Mouse (Mus musculus) bone marrow, adult 2 months (tissue): ENCODE measurements at regions not wholly inside any gene's neighbourhood (a gene's known extent, or its start where the extent isn't known, plus 50 kb on each side); places are given as distances from the start of the nearest gene placed in this dataset.

ENCODE experiments used
- CTCF ChIP-seq: fragments of 200-500 bp; IDR thresholded peaks from 2 replicates; pipeline ENCODE4 v1.5.1; 2011; ENCODE audit warnings: low read length, control low read depth; ENCODE audit not compliant: control insufficient read depth, insufficient read depth
- POLR2A ChIP-seq: fragments of 200-500 bp; IDR thresholded peaks from 2 replicates; pipeline ENCODE4 v1.6.1; 2011; ENCODE audit warnings: low read depth, mild to moderate bottlenecking, control low read depth, low read length, borderline replicate concordance; ENCODE audit not compliant: control insufficient read depth

- TF ChIP-seq CTCF (no peak), POLR2A (no peak)
Observed at GRCm38 (mm10) chr1:137806742-137807141, 368.8 kb downstream of the Ptprc start.
